Mouse (Mus musculus) kidney, postnatal 4 days (tissue): ENCODE results near the gene Kpna7.
A peak's percentile ranks its signal among the peaks of the same experiment; 100 is the strongest.
"Not testable (repeated sequence)": the region's sequence is repeated elsewhere in the genome, so short reads cannot be mapped to it uniquely, and the experiment has no call there.

Experiments
- DNase-seq, 2 experiments: peaks; one replicate each; pipeline ENCODE4 v3.0.0; 2021; ENCODE audit warnings: mixed read lengths in 2 of 2

Gene Kpna7

DNA sequence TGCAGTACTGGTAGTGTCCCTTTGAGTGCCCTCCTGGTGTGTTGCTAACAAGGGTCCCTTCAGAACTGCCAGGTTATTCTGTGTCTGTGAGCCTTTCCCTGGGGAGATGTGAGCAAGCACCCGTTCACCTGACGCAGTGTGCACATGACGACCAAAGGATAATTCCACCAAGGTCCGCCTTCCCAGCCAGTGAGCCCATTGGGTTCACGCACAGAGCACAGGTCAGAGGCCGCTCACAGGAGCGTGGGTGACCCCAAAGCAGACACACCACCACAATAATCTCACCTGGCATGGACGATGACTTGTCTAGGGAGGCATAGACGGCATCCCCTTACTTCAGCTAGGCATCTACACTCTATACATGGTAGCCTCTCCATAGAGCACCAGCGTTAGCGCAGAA lies 17.6 kb upstream of the Kpna7 start:
- DNase-seq: not testable (repeated sequence)

DNA sequence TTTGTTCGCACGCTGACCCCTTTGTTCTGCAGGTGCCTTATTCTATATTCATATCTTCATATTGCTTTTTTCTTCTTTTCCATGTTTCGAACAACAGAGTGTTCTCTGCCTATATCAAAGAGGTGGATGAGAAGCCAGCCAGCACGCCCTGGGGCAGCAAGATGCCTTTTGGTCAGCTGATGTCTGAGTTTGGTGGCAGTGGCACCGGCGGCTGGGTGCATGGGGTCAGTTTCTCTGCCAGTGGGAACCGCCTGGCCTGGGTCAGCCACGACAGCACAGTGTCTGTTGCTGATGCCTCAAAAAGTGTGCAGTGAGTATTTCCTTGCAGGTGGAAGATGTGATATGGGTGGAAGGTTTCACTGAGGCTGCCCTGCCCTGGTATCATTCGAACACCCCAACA lies 17.1 kb upstream of the Kpna7 start:
- no peak for DNase-seq

DNA sequence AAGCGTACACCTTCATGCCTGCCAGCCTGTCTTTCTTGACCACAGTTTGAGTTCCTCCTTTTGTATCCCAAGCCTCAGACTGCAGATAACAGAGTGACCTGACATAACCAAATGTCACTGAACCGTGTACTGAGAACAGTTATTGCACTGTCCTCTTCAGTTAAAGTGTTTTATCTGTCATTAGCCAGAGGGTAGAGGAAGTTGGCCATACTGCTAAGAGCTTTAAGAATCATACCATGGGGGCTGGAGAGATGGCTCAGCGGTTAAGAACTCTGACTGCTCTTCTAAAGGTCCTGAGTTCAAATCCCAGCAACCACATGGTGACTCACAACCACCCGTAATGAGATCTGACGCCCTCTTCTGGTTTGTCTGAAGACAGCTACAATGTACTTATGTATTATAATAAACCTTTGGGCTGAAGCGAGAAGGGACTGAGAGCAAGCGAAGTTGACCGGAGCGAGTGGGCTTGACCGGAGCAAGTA lies 14.6 kb upstream of the Kpna7 start:
- no peak for DNase-seq

DNA sequence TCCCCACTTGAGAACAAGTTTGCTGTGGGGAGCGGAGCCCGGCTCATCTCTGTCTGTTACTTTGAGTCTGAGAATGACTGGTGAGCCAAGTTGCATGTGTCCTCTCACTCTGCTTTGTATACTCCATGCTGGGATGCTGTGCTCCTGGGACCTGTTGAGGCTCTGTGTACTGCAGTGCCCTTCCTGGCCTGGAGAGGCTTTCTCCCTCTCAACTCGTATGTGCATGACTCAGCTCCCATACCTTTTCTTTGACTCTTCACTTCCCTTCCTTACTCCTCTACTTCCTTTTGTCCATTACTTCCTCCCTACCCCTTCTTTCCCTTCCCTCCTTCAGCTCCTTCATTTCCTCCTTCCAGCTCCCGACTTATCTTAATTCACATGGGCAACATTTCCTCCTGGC lies 12.4 kb upstream of the Kpna7 start:
- DNase-seq: no peak

DNA sequence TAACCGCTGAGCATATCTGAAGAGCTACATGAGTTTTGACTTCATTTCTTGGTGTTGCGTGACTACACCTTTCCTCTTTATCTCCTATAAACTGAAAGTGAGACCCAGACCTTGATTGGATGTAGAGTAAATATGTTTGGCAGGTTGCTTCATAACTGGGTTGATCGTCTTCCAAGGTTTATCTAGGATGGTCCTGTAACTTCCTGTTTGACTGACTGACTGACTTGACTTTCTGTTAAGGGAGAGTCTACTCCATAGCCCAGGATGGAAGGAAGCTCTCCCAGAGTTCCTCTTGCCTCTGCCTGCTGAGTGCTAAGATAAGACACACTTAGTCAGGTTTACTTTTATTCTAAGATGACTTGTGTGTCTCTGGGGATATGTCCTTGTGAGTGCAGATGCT lies 6.0 kb upstream of the Kpna7 start:
- DNase-seq: no peak

DNA sequence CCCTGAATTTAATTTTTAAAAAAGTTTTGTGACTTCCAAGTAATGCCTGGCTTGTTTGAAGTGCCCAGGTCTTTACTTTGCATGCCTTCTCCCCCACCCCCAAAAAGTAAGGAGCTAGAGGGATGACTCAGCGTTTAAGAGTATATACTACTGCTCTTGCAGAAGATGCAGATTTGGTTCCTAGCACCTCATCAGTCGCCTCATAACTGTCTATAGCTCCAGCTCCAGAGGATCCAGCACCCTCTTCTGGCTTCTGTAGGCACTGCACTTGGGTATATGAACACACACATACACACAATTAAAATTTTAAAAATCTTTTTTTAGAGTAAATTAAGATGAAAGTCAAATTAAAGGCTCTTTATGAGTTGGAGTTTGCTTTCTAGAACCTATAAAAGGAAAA lies 4.4 kb upstream of the Kpna7 start:
- no peak for DNase-seq

DNA sequence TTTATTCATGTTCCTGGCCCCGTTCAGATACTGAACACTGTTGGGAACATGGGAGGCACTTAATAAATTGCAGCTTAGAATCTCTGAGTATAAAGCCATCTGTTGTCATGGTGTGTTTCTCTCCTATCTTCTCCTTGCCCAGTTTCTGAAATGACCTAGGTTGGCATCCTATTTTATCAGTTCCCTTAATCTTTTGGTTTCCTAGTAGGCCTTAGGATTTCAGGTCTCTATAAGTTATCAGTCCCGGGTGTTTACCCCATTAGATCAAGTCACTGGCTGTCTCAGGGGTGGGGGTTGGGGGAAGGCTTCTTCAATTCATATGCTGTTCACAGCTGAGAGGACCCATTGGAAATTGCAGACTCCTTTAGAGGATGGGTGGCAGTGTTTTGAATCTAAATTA lies 992 bp upstream of the Kpna7 start:
- no peak for DNase-seq

DNA sequence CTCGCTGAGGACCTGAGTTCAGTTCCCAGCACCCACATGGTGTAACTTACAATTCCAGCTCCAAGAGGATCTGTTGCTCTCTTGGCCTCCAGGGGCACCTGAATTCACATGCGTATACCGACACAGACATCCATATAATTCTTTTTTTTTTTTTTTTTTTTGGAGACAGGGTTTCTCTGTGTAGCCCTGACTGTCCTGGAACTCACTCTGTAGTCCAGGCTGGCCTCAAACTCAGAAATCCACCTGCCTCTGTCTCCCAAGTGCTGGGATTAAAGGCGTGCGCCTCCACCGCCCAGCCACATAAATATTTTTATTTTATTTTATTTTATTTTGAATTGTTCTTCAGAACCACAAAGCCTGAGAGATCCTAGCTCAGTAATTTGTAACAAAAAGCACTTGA lies 629 bp downstream of the Kpna7 start:
- DNase-seq: not testable (repeated sequence)

DNA sequence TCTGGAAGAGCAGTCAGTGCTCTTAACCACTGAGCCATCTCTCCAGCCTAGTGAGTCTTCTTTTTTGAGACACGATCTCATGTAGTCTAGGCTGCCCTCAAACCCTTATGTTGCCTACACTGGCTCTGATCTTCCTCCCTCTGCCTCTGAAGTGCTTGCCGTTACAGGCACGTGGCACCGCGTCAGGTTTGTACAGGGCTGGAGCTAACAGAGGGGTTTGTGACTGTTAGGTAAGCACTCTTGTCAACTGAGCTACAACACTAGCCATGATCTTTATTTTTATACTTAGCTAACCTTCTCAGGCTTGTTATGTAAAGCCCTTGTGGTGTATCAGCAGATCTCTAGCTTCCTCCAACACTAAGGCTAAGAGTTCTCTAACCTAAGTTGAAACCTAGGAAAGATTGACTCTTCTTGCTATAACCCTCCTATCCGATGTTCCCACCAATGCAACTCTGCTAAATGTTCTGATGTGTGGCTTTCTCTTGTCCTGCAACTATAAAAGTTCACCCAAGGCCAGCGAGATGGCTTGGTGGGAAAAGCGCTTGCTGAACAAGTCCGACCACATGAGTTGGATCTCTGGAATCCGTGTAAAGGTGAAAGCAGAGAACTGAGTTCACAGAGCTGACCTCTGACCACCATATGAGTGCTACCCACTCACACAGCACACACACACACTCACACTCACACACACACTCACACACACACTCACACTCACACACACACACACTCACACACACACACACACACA lies 1.8 kb downstream of the Kpna7 start:
- DNase-seq: no peak

DNA sequence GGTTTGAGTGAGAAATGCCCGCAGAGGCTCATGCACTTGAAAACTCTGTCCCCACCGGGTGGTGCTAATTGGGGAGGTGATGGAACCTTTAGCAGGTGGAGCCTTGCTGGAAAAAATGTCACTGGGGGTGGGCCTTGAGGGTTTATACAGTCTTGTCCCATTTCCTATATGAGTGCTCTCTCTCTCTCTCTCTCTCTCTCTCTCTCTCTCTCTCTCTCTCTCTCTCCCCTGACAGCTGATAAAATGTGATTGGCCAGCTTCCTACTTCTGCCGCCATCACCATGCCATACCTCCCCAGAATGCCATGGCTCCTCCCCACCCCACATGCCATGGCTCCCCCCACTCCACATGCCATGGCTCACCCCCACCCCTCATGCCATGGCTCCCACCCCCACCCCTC lies 8.7 kb downstream of the Kpna7 start:
- no peak for DNase-seq

DNA sequence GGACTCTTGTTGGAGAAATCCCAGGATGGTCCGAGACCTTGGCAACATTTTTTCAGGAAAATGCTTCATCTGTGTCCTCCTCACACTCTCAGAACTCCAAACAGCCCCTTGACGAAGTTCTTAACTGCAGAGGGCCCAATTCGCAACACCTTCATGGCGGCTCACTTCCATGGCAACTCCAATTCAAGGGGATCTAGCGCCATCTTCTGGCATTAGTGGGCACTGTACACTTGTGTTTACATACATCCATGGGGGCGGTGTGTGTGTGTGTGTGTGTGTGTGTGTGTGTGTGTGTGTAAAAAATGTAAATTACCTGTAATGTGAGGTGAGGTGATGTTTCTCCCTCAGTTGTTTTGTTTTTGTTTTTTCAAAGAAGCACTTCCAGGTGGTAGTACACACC lies 12.5 kb downstream of the Kpna7 start:
- DNase-seq: peak; percentile 33 to 34

DNA sequence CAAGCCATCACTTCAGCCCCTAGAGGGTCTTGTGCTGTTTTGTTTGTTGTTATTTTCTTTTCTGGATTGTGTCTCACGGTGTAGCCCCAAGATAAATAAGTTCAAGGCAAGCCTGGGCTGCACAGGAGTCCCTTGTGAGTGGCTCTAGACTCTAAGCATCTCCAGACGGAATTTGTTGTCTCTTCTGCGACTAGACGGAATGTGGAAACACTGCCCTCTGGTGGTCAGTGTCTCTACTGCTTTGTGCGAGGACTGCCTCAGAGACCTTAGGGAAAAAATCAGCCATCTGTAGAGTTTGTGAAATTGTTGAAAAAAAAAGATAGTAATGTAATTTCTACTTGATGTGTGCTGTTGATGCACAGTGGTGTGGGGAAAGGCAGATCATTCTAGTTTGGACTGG lies 14.1 kb downstream of the Kpna7 start:
- peak; percentile 84 to 87 for DNase-seq

DNA sequence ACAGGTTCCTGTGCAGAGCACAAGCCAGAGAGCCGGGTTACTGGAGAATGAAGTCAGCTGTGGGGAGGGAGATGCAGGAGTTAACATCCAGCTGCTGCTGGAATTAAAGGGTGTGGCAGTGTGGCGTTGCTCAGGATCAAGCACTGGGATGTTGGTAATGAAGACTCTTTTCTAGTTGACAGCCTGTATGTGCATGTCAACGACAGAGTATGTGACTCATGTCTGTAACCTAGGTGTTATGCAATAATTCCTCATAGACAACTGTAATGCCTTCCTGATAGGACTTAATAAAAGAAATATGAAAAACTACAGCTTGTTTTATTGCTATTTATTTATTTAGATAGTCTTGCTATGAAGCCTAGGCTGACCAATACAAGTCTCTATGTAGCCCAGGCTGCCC lies 15.0 kb downstream of the Kpna7 start:
- no peak for DNase-seq

DNA sequence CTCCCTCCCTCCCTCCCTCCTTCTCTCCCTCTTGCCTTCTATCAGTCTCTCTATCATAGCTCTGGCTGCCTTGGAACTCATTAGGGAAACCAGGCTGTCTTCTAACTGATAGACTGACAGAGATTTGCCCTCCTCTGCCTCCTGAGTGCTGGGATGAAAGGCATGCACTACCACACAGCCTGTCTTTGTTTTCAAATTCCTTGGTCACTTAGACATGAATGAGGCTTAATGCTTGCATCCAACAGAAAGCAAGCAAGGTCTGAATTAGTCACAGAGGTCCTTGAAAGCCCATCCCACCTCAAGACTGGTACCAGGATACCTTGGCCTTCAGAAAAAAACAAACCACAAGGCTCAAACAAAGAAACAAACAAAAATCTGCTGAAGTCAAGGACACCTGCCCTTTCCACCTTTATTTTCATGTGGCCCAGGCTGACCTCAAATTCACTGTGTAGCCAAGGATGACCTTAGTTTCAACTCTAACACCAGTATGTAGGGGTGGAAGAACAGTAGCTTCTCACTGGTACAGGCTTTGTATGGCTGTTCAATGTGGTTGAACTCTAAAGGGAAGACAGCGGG lies 19.0 kb downstream of the Kpna7 start:
- DNase-seq: no peak

DNA sequence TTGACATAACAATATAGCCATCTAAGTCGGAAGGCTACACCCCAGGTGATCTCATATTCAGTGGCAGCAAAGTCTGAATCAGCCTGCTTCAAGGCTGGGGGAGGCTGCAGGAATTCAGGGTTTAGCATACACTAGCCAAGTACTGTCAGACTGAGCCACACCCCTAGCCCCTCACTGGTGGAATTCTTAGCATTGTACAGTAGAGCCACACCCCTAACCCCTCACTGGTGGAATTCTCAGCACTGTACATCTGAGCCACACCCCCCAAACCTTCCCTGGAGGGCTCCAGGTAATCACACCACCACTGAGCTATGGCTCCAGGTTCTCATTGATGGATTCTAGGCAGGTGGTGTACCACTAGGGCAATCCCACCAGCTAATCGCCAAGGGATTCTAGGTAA lies 24.3 kb downstream of the Kpna7 start:
- no peak for DNase-seq

DNA sequence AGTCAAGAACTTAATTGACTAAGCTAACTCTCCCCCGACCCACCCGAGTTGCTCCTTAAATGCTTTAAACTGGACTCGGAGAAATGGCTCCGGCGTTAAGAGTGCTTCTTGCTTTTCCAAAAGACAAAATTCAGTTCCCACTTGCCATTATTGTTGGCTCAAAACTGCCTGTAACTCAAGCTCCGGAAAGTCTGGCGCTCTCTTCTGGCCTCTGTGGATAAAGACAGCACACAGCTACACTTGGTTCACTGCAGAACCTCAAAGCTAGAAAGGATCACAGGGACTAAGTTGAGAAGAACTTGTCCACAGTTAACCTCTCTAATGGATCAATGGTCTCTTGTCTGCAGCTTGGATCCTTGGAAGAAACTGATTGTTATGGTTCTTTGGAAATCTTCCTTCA lies 25.1 kb downstream of the Kpna7 start:
- no peak for DNase-seq

DNA sequence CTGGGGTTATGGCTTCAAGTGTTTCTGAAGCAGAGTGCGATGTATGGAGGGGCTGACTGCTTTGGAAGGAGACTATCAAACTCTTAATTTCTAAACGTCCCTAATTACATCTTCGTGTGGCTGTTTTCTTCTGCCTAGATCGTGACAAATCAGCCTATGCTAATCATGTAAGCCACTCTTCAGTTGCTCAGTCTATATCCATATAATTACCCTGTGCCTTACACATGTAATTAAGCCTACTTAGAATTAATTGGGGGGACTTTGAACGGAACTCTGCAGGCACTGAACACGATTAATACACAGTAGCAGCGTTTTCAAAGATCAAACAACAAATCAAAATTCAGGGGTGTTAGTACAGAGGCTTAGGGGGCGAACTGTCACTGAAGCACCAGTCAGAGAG lies 25.9 kb downstream of the Kpna7 start:
- no peak for DNase-seq

DNA sequence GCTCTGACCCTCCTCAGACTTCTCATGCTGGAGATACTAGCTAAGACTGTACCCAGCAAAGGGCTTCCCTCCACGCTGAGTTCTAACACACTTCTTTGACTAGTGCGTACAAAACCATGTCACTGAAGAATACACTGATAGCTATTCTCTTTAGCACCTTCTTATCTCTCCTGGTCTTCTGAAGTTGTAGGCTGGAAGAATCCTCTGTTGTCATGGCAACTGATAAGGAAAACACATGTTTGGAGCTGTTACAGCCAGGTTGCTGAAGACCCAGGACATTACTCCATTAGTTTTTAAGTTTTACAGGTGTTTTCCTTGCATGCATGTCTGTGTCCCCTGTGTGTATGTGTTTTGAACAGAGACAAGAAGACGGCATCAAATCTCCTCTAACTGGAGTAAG lies 29.6 kb downstream of the Kpna7 start:
- not testable (repeated sequence) for DNase-seq

DNA sequence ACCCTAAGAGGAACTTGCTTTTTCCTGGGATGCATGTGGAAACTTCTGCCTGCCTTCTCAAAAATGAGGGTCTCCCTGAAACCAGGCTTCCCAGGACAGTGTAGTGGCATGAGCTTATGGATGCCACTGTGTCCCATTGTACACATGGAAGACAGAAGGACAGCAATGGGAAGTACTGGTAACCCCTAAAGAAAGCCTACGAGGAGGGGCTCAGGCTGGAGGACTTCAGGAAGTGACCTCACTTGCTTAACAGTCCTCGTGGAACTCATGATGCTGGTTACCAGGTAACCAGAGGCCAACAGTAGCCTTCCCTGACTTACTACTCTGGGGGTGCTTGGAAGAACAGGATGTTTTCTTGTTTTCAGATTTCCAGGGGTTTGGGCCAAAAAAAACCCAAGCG lies 41.1 kb downstream of the Kpna7 start, which contains the start of gene 1700018F24Rik:
1700018F24Rik (plus strand) TSS at position 301 of the 400 bp plus-strand sequence.
- DNase-seq: not testable (repeated sequence)

DNA sequence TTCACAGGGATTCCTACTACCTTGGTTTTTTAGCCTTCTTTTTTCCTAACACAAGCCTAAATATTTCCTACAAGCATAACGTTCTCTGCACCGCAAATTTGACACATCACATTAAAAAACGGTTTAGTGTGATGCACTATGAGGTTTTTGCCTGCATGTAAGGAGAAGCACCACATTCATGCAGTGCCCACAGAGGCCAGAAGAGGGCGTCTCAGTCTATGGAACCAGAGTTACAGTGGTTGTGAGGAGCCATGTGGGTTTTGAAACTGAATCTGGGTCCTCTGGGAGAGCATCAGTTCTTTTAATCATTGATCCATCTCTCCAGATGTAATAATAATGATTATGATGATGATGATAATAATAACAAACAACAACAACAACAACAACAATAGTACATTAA lies 42.2 kb downstream of the Kpna7 start:
- peak; percentile 29 for DNase-seq

DNA sequence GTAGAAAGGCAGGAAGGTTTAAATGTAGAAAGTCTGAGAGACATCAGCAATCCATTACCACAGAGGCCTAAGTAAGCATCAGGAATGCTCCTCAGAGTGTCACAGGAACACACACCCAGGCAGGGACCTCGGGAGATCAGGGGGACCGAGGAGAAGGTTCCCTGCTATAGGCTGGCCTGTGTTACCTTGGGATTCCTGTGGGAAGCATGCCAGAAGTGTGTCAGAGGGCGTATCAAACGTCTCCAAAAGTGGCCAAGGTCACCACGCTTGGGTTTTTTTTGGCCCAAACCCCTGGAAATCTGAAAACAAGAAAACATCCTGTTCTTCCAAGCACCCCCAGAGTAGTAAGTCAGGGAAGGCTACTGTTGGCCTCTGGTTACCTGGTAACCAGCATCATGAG lies 51.4 kb downstream of the Kpna7 start, which contains the start of gene Gm4871:
Gm4871 (minus strand) TSS at position 364 of the 400 bp plus-strand sequence.
- DNase-seq: not testable (repeated sequence)

DNA sequence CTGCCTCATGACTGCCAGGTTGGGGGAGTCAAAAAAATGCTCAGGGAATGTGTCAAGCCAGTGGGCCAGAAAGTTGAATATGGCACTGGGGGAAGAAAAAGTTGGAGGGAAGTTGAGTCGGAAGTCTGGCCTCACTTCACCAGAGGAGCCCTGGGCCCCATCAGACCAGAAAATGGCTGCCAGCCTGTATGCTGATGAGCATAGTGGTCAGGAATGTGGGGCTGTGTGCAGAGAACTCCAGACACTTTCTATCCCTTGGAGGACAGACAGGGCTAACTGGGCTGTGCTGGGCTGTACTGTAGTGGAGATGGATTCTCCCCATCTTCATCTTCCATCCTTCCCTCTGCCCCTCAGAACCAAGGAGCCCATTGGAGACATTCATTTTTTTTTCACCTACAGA lies 53.4 kb downstream of the Kpna7 start:
- DNase-seq: not testable (repeated sequence)

DNA sequence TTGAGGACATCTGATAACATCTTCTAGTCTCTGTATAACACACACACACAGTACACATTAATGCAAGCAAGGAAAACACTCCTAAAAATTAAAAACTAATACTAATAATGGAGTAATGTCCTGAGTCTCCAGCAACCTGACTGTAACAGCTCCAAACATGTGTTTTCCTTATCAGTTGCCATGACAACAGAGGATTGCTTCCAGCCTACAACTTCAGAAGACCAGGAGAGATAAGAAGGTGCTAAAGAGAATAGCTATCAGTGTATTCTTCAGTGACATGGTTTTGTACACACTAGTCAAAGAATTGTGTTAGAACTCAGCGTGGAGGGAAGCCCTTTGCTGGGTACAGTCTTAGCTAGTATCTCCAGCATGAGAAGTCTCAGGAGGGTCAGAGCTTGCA lies 63.1 kb downstream of the Kpna7 start:
- not testable (repeated sequence) for DNase-seq

DNA sequence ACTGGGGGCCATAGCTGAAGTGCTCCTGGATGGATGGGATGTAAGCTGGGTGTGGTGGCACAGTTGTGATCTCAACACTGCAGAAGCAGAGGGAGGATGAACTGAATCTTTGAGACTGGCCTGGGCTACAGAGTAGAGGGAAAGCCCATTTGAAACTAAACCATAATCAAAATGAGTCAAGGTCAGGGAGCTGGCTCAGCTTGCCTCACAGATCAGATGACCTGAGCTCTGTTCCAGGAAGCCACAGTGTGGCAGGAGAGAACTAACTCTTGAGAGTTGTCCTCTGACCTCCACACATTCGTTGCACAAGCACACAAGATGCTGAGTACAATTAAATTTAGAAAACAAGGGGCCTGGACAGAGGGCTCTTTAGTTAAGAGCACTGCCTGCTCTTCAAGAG lies 63.6 kb downstream of the Kpna7 start:
- DNase-seq: not testable (repeated sequence)

DNA sequence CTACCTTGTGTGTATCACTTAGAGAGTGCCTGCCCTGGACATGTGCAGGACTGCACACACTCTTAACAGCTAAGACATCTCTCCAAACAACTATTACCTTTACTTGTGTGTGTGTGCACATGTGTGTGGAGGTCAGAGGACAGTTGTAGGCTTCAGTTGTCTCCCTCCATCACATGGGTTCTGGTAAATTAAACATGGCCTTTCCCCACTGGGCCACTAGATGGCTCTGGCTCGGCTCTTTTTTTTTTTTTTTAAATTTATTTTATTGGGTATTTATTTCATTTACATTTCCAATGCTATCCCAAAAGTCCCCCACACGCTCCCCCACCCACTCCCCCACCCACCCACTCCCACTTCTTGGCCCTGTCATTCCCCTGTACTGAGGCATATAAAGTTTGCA lies 67.1 kb downstream of the Kpna7 start:
- DNase-seq: not testable (repeated sequence)
